Mouse (Mus musculus): ENCODE results near the gene Traf6. TPM values are rescaled to one million over a fixed set of nuclear protein-coding genes. Genes with fewer than 3 reads are reported as not detected.

The Traf6 gene
- polyA plus RNA-seq, 1 experiment from 2014 or later = 14.2 TPM

DNA sequence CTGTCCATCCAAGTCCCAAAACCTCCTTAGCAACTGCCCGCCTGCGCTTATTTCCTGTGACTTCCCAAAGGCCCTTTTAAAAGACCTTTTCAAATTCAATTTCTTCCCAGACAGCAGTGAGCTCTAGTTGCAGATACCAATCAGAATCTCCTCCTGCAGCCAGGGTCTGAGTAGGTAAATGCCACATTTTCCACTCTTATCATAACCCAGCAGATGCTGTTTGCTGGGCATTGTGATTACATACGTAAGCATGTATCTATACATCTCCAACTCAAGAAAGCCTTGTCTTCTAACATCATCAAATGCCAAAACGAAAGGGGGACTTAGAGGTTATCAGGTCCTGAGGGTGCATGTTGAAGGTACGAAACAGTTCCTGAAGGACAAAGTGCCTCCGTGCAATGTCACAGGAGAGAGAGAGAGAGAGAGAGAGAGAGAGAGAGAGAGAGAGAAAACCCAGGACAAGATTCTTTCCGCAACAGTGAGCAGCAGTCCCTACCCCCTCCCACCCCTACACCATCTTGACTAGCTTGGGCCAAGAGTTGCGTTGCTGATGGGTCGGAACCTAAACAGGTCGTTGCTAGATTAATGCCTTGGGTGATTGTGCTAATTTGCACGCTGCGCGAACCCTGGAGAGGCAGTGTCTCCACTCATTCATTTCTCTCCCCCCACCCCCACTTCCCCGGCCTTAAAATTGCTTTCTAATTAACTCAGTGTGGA is 25.9 kb upstream of the Traf6 start:
- no peaks in the 10 kb centered on the region for H3K27me3 ChIP-seq (ENCODE audit: control insufficient read depth, insufficient read depth, low read length)
- H3K4me2 ChIP-seq (replicated peaks; ENCODE audit: low read depth, low read length) = peak overlapping the region; percentile 43
- H3K4me1 ChIP-seq (ENCODE audit: control insufficient read depth, insufficient read depth, low read length) = no peaks in the 10 kb centered on the region
- H3K4me3 ChIP-seq (ENCODE audit: low read depth, low read length) = peak overlapping the region; percentile 4; the same call in 1 of the 2 replicates
- WGBS = 44% methylated on average over 14 of the region's 14 CpGs
- H3K36me3 ChIP-seq (ENCODE audit: control insufficient read depth, insufficient read depth, low read length) = no peaks in the 10 kb centered on the region
- no peak; the same call in 1 of the 2 replicates for ATAC-seq (ENCODE audit: insufficient number of reproducible peaks, insufficient read depth, low FRiP score, low read depth)
- H3K9ac ChIP-seq (replicated peaks; ENCODE audit: low read depth, low read length) = no peak overlapping the region
- H3K9me3 ChIP-seq (ENCODE audit: control insufficient read depth, low read depth, low read length) = no peaks in the 10 kb centered on the region
- no peak overlapping the region for H3K27ac ChIP-seq (ENCODE audit: low read length)

DNA sequence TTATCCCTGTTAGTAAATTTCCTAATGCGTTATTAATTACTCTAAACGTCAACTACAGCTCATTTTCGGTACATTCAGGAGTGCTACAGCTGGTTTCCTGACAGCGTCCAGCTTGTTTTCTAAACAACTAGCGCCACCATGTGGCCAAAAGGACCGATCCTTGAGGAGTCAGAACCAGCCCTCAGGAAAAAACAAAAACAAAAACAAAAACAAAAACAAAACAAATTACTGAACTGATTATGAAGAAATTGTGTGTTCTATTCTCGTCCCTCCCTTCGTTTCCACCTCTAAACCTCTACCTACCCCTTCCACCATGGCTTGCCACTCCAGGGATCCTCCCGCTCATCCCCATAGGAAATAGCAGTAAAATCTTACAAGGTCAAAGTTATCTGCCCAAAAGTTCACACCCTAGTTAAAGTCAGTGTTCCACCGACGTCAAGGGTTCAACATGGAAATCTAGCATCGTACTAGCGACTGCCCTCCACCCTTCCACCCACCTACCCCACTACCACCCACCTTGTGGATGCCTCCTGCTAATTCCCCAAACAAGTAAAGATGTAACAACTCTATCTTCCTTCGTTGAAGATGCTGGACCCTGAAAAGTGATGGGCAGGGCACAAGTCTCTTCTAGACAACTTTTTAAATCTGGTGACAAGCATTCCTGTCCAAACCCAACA is 25.2 kb upstream of the Traf6 start:
- peak overlapping the region; percentile 4; the same call in 1 of the 2 replicates for H3K4me3 ChIP-seq (ENCODE audit: low read depth, low read length)
- no peak overlapping the region for H3K9ac ChIP-seq (replicated peaks; ENCODE audit: low read depth, low read length)
- no peaks in the 10 kb centered on the region for H3K9me3 ChIP-seq (ENCODE audit: control insufficient read depth, low read depth, low read length)
- no peaks in the 10 kb centered on the region for H3K4me1 ChIP-seq (ENCODE audit: control insufficient read depth, insufficient read depth, low read length)
- H3K27me3 ChIP-seq (ENCODE audit: control insufficient read depth, insufficient read depth, low read length) = no peaks in the 10 kb centered on the region
- H3K4me2 ChIP-seq (replicated peaks; ENCODE audit: low read depth, low read length) = peak overlapping the region; percentile 43
- H3K36me3 ChIP-seq (ENCODE audit: control insufficient read depth, insufficient read depth, low read length) = no peaks in the 10 kb centered on the region
- H3K27ac ChIP-seq (ENCODE audit: low read length) = no peak overlapping the region
- ATAC-seq (ENCODE audit: insufficient number of reproducible peaks, insufficient read depth, low FRiP score, low read depth) = no peak; the same call in 1 of the 2 replicates
- WGBS = 16% methylated on average over 14 of the region's 14 CpGs

DNA sequence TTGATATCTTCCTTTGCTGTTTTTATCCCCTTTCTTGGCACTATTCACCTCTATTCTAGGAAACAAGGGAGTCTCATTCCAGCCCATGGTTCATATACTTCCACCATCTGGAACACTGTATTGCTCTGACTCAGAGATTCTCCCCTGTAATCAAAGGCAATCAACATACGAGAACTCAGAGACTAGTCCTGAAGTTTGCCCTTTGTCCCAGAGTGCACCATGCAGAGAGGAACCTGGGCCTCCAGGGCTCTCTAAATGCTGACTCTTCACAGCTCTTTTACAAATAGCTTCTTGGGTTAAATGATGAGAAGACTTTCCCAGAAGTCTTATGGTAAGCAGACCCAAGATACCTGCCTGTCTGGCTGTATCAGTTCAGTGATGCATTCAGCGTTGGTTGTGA is 17.7 kb upstream of the Traf6 start:
- Histone ChIP-seq H3K9me3 (ENCODE audit: control insufficient read depth, low read depth, low read length) (no peaks in the 10 kb centered on the region), H3K27me3 (ENCODE audit: control insufficient read depth, insufficient read depth, low read length) (no peaks in the 10 kb centered on the region), H3K4me1 (ENCODE audit: control insufficient read depth, insufficient read depth, low read length) (no peaks in the 10 kb centered on the region), H3K27ac (ENCODE audit: low read length) (no peak overlapping the region), H3K9ac (replicated peaks; ENCODE audit: low read depth, low read length) (no peak overlapping the region), H3K4me3 (ENCODE audit: low read depth, low read length) (no peak overlapping the region), H3K4me2 (replicated peaks; ENCODE audit: low read depth, low read length) (no peak overlapping the region), H3K36me3 (ENCODE audit: control insufficient read depth, insufficient read depth, low read length) (no peaks in the 10 kb centered on the region)
- WGBS = 72% methylated on average over 2 of the region's 2 CpGs
- ATAC-seq (ENCODE audit: insufficient number of reproducible peaks, insufficient read depth, low FRiP score, low read depth) = no peak

DNA sequence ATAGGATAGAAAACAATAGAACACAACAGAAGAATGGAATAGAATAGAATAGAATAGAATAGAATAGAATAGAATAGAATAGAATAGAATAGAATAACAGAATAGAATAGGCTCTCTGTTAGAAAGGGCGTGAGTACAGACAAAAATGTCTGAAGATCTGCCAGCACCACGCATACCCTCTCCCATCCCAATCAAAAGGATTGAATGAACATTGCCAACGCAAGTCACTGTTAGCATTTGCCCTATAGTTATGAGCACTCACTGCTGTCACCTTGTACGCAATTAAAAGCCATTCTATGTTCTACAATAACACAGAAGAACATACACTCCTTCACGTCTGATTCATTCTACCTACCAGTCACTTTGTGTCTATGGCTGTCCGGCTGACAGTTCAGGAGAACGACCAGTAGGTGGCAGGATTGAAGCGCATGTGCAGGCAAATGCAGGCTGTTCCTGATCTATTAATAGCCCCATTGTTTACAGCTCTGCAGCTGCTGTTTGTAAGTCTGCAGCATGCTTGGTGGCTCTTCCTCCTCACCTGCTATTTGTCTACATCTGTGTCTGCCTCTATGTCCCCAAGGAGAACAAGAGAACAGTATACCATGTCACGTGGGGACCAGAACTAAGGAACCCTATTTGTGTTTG is 13.0 kb upstream of the Traf6 start:
- Histone ChIP-seq H3K4me3 (ENCODE audit: low read depth, low read length) (no peak overlapping the region), H3K27me3 (ENCODE audit: control insufficient read depth, insufficient read depth, low read length) (no peaks in the 10 kb centered on the region), H3K9me3 (ENCODE audit: control insufficient read depth, low read depth, low read length) (no peaks in the 10 kb centered on the region), H3K9ac (replicated peaks; ENCODE audit: low read depth, low read length) (no peak overlapping the region), H3K36me3 (ENCODE audit: control insufficient read depth, insufficient read depth, low read length) (no peaks in the 10 kb centered on the region), H3K4me2 (replicated peaks; ENCODE audit: low read depth, low read length) (no peak overlapping the region), H3K4me1 (ENCODE audit: control insufficient read depth, insufficient read depth, low read length) (no peaks in the 10 kb centered on the region), H3K27ac (ENCODE audit: low read length) (no peak overlapping the region)
- WGBS = 22% methylated on average over 9 of the region's 9 CpGs
- ATAC-seq (ENCODE audit: insufficient number of reproducible peaks, insufficient read depth, low FRiP score, low read depth) = peak; percentile 65; the same call in 1 of the 2 replicates

DNA sequence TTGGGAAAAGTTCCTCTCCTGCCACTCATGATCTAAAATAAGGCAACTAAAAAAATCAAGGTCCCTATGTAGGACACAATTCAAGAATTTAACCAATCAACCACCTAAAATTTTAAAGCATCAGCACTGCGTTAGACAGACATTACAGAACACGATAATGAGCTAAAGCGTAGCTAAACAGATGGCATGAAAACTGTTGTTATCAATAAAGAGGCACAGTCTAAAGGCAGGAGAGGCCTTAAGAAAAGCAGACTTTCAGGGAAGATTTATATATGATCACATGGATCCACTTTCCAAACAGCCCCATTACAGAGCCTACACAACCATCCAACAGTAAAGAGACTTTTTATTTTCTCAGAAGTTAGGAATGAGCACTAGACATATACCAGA is 12.5 kb upstream of the Traf6 start:
- no peak overlapping the region for H3K9ac ChIP-seq (replicated peaks; ENCODE audit: low read depth, low read length)
- no peaks in the 10 kb centered on the region for H3K27me3 ChIP-seq (ENCODE audit: control insufficient read depth, insufficient read depth, low read length)
- H3K4me1 ChIP-seq (ENCODE audit: control insufficient read depth, insufficient read depth, low read length) = no peaks in the 10 kb centered on the region
- no peaks in the 10 kb centered on the region for H3K36me3 ChIP-seq (ENCODE audit: control insufficient read depth, insufficient read depth, low read length)
- H3K9me3 ChIP-seq (ENCODE audit: control insufficient read depth, low read depth, low read length) = no peaks in the 10 kb centered on the region
- no peak overlapping the region for H3K27ac ChIP-seq (ENCODE audit: low read length)
- H3K4me2 ChIP-seq (replicated peaks; ENCODE audit: low read depth, low read length) = no peak overlapping the region
- WGBS = 90% methylated on average over 3 of the region's 3 CpGs
- no peak for ATAC-seq (ENCODE audit: insufficient number of reproducible peaks, insufficient read depth, low FRiP score, low read depth)
- no peak overlapping the region for H3K4me3 ChIP-seq (ENCODE audit: low read depth, low read length)

DNA sequence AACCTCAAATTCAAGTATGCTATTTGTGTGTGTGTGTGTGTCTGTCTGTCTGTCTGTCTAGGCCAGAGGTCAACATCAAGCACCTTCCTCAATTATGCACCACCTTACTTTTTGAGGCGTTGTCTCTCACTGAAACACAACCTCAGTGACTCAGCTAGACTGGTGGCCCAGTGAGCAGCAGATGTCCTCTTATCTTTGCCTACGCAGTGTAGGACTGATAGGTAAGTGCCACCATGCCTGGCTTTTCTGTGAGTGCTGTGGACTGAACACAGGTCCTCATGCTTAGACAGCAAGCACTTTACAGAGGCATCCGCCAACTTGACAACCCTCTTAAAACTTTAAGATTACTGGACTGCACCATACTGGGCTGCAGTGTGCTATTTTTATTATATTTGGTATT is 9.5 kb upstream of the Traf6 start:
- Histone ChIP-seq H3K27ac (ENCODE audit: low read length) (no peak overlapping the region), H3K4me1 (ENCODE audit: control insufficient read depth, insufficient read depth, low read length) (no peaks in the 10 kb centered on the region), H3K9me3 (ENCODE audit: control insufficient read depth, low read depth, low read length) (no peaks in the 10 kb centered on the region), H3K9ac (replicated peaks; ENCODE audit: low read depth, low read length) (no peak overlapping the region), H3K36me3 (ENCODE audit: control insufficient read depth, insufficient read depth, low read length) (no peaks in the 10 kb centered on the region), H3K27me3 (ENCODE audit: control insufficient read depth, insufficient read depth, low read length) (no peaks in the 10 kb centered on the region), H3K4me3 (ENCODE audit: low read depth, low read length) (no peak overlapping the region), H3K4me2 (replicated peaks; ENCODE audit: low read depth, low read length) (no peak overlapping the region)
- 90% methylated on average over 3 of the region's 3 CpGs for WGBS
- ATAC-seq (ENCODE audit: insufficient number of reproducible peaks, insufficient read depth, low FRiP score, low read depth) = no peak

DNA sequence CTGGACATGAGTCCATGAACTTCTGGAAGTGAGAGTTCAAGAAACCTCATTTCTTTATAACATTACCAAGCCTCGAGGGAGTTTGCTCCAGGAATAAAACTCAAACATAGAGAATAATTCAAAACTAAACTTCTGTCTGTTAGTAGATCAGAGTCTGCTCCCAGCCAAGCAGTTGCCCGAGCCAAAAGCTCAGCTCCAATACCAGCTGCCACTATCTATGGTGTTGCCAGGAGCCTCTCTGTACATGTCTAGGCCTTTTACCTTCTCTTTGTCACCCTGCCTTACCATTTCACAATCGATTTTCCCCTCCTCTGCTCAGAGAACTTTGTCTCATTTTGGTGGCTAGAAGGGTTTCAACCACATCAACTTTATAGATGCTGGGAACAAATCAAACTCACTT is 4.7 kb upstream of the Traf6 start:
- Histone ChIP-seq H3K9me3 (ENCODE audit: control insufficient read depth, low read depth, low read length) (no peaks in the 10 kb centered on the region), H3K27ac (ENCODE audit: low read length) (no peak overlapping the region), H3K27me3 (ENCODE audit: control insufficient read depth, insufficient read depth, low read length) (no peaks in the 10 kb centered on the region), H3K4me3 (ENCODE audit: low read depth, low read length) (no peak overlapping the region), H3K36me3 (ENCODE audit: control insufficient read depth, insufficient read depth, low read length) (no peaks in the 10 kb centered on the region), H3K4me2 (replicated peaks; ENCODE audit: low read depth, low read length) (no peak overlapping the region), H3K9ac (replicated peaks; ENCODE audit: low read depth, low read length) (no peak overlapping the region), H3K4me1 (ENCODE audit: control insufficient read depth, insufficient read depth, low read length) (no peaks in the 10 kb centered on the region)
- WGBS = 71% methylated on average over 3 of the region's 3 CpGs
- ATAC-seq (ENCODE audit: insufficient number of reproducible peaks, insufficient read depth, low FRiP score, low read depth) = no peak

DNA sequence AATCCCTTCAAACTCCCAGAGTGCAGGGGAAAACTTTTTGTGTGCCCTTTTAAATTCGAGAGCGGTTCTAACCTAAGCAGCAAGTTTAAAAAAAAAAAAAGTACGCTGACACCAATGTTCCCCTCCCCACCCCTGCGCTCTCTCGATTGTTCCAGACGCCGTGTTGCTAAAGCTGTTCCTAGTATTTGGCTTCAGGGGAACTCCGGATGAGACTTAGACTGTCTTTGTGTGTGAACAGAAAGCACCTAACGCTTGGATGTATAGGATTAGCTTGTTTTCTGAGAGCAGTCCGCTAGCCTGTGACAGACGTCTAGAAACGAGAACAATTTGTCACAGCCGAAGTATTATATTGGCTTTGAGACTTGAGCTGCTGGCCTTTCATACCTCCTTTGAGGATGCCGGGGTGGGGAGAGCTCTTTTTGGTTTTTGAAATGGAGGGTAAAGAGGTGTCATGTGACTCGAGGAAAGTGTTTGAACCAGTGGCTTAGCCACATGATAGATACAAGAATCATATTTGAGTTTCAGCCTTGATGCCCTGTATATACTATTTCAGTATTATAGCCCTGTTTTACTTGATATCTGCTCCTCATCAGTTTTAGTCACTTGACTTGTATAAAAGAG is 1.0 kb downstream of the Traf6 start:
- no peak for ATAC-seq (ENCODE audit: insufficient number of reproducible peaks, insufficient read depth, low FRiP score, low read depth)
- peak overlapping the region; percentile 50 for H3K4me2 ChIP-seq (replicated peaks; ENCODE audit: low read depth, low read length)
- peak overlapping the region; percentile 73 for H3K4me3 ChIP-seq (ENCODE audit: low read depth, low read length)
- WGBS = 6% methylated on average over 15 of the region's 15 CpGs
- H3K4me1 ChIP-seq (ENCODE audit: control insufficient read depth, insufficient read depth, low read length) = peaks cover 5% of the 10 kb centered on the region; the same call in 1 of the 2 replicates
- no peaks in the 10 kb centered on the region for H3K9me3 ChIP-seq (ENCODE audit: control insufficient read depth, low read depth, low read length)
- peak overlapping the region; percentile 76 for H3K9ac ChIP-seq (replicated peaks; ENCODE audit: low read depth, low read length)
- peaks cover under 1% of the 10 kb centered on the region; the same call in 1 of the 2 replicates for H3K36me3 ChIP-seq (ENCODE audit: control insufficient read depth, insufficient read depth, low read length)
- H3K27me3 ChIP-seq (ENCODE audit: control insufficient read depth, insufficient read depth, low read length) = no peaks in the 10 kb centered on the region
- no peak overlapping the region for H3K27ac ChIP-seq (ENCODE audit: low read length)

All from stomach, embryonic 14.5 days (tissue).